Mouse (Mus musculus): ENCODE data around the gene Dnah8.

DNA sequence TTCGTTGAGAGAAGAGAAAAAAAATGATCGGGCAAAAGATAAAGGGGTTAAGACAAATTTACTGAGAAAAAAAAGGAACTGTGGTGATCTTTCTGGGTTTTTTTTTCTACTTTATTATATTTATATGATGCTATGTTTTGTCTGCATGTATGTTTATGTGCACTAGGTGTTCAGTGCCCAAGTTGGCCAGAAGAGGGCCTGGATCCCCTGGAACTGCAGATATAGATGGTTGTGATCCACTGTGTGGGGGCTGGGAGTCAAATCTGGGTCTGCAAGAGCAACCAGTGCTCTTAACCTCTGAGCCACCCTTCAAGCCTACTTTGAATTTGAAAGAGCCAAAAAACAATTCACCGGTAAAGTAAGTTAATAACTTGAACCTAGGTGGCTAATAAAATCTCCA is 256.2 kb downstream of the Dnah8 start:
- TF ChIP-seq CTCF (IDR thresholded peaks at IDR 0.05; ENCODE audit: extremely low read depth, insufficient read length, insufficient replicate concordance, low read depth, low read length) (no peak), POLR2A (IDR thresholded peaks at IDR 0.05; ENCODE audit: low read depth, low read length) (no peak)
